Mouse (Mus musculus) MEL (cell line): Measurements from ENCODE around the gene Rbm47. TPM values are rescaled to one million over a fixed set of nuclear protein-coding genes. Genes with fewer than 3 reads are reported as not detected.

Source experiments
- DNase-seq: peaks from one replicate; pipeline ENCODE4 v3.0.0; 2011; ENCODE audit warnings: low read depth, low spot score
- H3K27ac ChIP-seq: 2 replicates; pipeline ENCODE4 v1.5.1; 2012; ENCODE audit warnings: low read depth, mild to moderate bottlenecking, control low read depth, low read length, moderate library complexity; ENCODE audit not compliant: control insufficient read depth
- H3K27me3 ChIP-seq, 2 experiments: fragments of 150-350 bp in 1 of 2; sonication (generic) in 1 of 2; 2 replicates each; pipeline ENCODE4 v1.6.1; 2012; ENCODE audit warnings: low read length in 2 of 2, mild to moderate bottlenecking in 2 of 2, improper control_type of control experiment in 1 of 2, moderate library complexity in 1 of 2; ENCODE audit not compliant: insufficient read depth in 2 of 2, control insufficient read depth in 1 of 2
- H3K36me3 ChIP-seq, 2 experiments: 2 replicates each; pipeline ENCODE4 v1.6.1; 2012 to 2014; ENCODE audit warnings: low read length in 2 of 2, improper control_type of control experiment in 1 of 2, inconsistent platforms in 1 of 2, mild to moderate bottlenecking in 1 of 2; ENCODE audit not compliant: insufficient read depth in 2 of 2, control insufficient read depth in 1 of 2
- H3K4me1 ChIP-seq, 2 experiments: fragments of 150-350 bp in 1 of 2; sonication (generic) in 1 of 2; 2 replicates each; pipeline ENCODE4 v1.6.1; 2012; ENCODE audit warnings: low read length in 2 of 2, improper control_type of control experiment in 1 of 2, mild to moderate bottlenecking in 1 of 2; ENCODE audit not compliant: insufficient read depth in 2 of 2, control insufficient read depth in 1 of 2
- H3K4me3 ChIP-seq, 2 experiments: fragments of 150-350 bp in 1 of 2; sonication (generic) in 1 of 2; 2 replicates each; pipeline ENCODE4 v1.5.1; 2012; ENCODE audit warnings: low read depth in 2 of 2, low read length in 2 of 2, mild to moderate bottlenecking in 2 of 2, moderate library complexity in 2 of 2, control low read depth in 1 of 2, improper control_type of control experiment in 1 of 2; ENCODE audit not compliant: control insufficient read depth in 1 of 2, insufficient read depth in 1 of 2
- H3K79me2 ChIP-seq: 2 replicates; pipeline ENCODE4 v1.6.1; 2012; ENCODE audit warnings: mild to moderate bottlenecking, low read length, moderate library complexity; ENCODE audit not compliant: control insufficient read depth, poor library complexity, insufficient read depth
- H3K9ac ChIP-seq: 2 replicates; pipeline ENCODE4 v1.6.1; 2012; ENCODE audit warnings: low read depth, mild to moderate bottlenecking, control low read depth, low read length, moderate library complexity; ENCODE audit not compliant: control insufficient read depth, poor library complexity, severe bottlenecking
- H3K9me3 ChIP-seq: fragments of 150-350 bp; sonication (generic); replicated peaks from 2 replicates; pipeline ENCODE4 v1.6.1; 2012; ENCODE audit warnings: mild to moderate bottlenecking, low read length, improper control_type of control experiment, moderate library complexity; ENCODE audit not compliant: insufficient read depth
- CHD1 ChIP-seq: IDR thresholded peaks from 2 replicates; pipeline ENCODE4 v1.6.1; 2012; ENCODE audit warnings: low read depth, mild to moderate bottlenecking, inconsistent platforms, low read length, improper control_type of control experiment
- CHD2 ChIP-seq: IDR thresholded peaks from 2 replicates; pipeline ENCODE4 v1.6.1; 2011; ENCODE audit warnings: low read length, improper control_type of control experiment
- E2F4 ChIP-seq: IDR thresholded peaks from 2 replicates; pipeline ENCODE4 v1.6.1; 2011; ENCODE audit warnings: low read depth, low read length, improper control_type of control experiment, borderline replicate concordance
- ELF1 ChIP-seq: IDR thresholded peaks from 2 replicates; pipeline ENCODE4 v1.6.1; 2014; ENCODE audit warnings: low read depth, mild to moderate bottlenecking, inconsistent platforms, low read length, improper control_type of control experiment, moderate library complexity
- EP300 ChIP-seq, 2 experiments: IDR thresholded peaks; 2 replicates each; pipeline ENCODE4 v1.6.1; 2011; ENCODE audit warnings: improper control_type of control experiment in 2 of 2, low read length in 2 of 2, low read depth in 1 of 2, mild to moderate bottlenecking in 1 of 2
- ETS1 ChIP-seq: IDR thresholded peaks from 2 replicates; pipeline ENCODE4 v1.6.1; 2012; ENCODE audit warnings: low read depth, mild to moderate bottlenecking, inconsistent platforms, low read length, improper control_type of control experiment, moderate library complexity
- GATA1 ChIP-seq: IDR thresholded peaks from 2 replicates; pipeline ENCODE4 v1.6.1; 2011; ENCODE audit warnings: low read depth, low read length, improper control_type of control experiment
- KAT2A ChIP-seq: conservative IDR thresholded peaks from 2 replicates; pipeline ENCODE4 v1.6.1; 2012; ENCODE audit warnings: low read depth, low read length, improper control_type of control experiment, inconsistent platforms
- MAFK ChIP-seq: IDR thresholded peaks from 2 replicates; pipeline ENCODE4 v1.6.1; 2011; ENCODE audit warnings: low read depth, mild to moderate bottlenecking, low read length, improper control_type of control experiment, borderline replicate concordance
- MAX ChIP-seq: IDR thresholded peaks from 2 replicates; pipeline ENCODE4 v1.6.1; 2011; ENCODE audit warnings: low read length, improper control_type of control experiment
- MAZ ChIP-seq: IDR thresholded peaks from 2 replicates; pipeline ENCODE4 v1.6.1; 2012; ENCODE audit warnings: low read depth, mild to moderate bottlenecking, inconsistent platforms, low read length, improper control_type of control experiment
- MEF2A ChIP-seq: IDR thresholded peaks from 2 replicates; pipeline ENCODE4 v1.6.1; 2014; ENCODE audit warnings: low read depth, mild to moderate bottlenecking, inconsistent platforms, low read length, improper control_type of control experiment; ENCODE audit not compliant: poor library complexity, insufficient replicate concordance, severe bottlenecking; ENCODE audit errors: extremely low read depth
- MXI1 ChIP-seq: IDR thresholded peaks from 2 replicates; pipeline ENCODE4 v1.6.1; 2011; ENCODE audit warnings: mild to moderate bottlenecking, low read depth, low read length, improper control_type of control experiment
- MYB ChIP-seq: IDR thresholded peaks from 2 replicates; pipeline ENCODE4 v1.6.1; 2011; ENCODE audit warnings: mild to moderate bottlenecking, low read depth, low read length, improper control_type of control experiment
- MYC ChIP-seq: IDR thresholded peaks from 2 replicates; pipeline ENCODE4 v1.6.1; 2011; ENCODE audit warnings: low read depth, mild to moderate bottlenecking, low read length, improper control_type of control experiment, moderate library complexity
- NELFE ChIP-seq: IDR thresholded peaks from 2 replicates; pipeline ENCODE4 v1.6.1; 2011; ENCODE audit warnings: low read depth, low read length, improper control_type of control experiment
- POLR2A ChIP-seq, 2 experiments: IDR thresholded peaks; 2 replicates each; pipeline ENCODE4 v1.6.1; 2011 to 2012; ENCODE audit warnings: low read length in 2 of 2, mild to moderate bottlenecking in 2 of 2, control low read depth in 1 of 2, improper control_type of control experiment in 1 of 2, low read depth in 1 of 2, moderate library complexity in 1 of 2; ENCODE audit not compliant: control insufficient read depth in 1 of 2, insufficient read depth in 1 of 2, poor library complexity in 1 of 2
- RAD21 ChIP-seq: IDR thresholded peaks from 2 replicates; pipeline ENCODE4 v1.6.1; 2011; ENCODE audit warnings: mild to moderate bottlenecking, low read depth, low read length, improper control_type of control experiment
- RCOR1 ChIP-seq: IDR thresholded peaks from 2 replicates; pipeline ENCODE4 v1.6.1; 2012; ENCODE audit warnings: low read depth, mild to moderate bottlenecking, inconsistent platforms, low read length, improper control_type of control experiment
- TAL1 ChIP-seq: IDR thresholded peaks from 2 replicates; pipeline ENCODE4 v1.6.1; 2012; ENCODE audit warnings: mild to moderate bottlenecking, inconsistent platforms, low read length, moderate library complexity, mixed read lengths
- TBP ChIP-seq: IDR thresholded peaks from 2 replicates; pipeline ENCODE4 v1.8.0; 2011; ENCODE audit warnings: low read depth, low read length, improper control_type of control experiment
- TCF12 ChIP-seq: IDR thresholded peaks from 2 replicates; pipeline ENCODE4 v1.6.1; 2014; ENCODE audit warnings: low read depth, mild to moderate bottlenecking, inconsistent platforms, low read length, improper control_type of control experiment, moderate library complexity
- USF2 ChIP-seq, 2 experiments: IDR thresholded peaks; 2 replicates each; pipeline ENCODE4 v1.6.1; 2011 to 2012; ENCODE audit warnings: improper control_type of control experiment in 2 of 2, low read length in 2 of 2, borderline replicate concordance in 1 of 2, inconsistent platforms in 1 of 2, low read depth in 1 of 2, mild to moderate bottlenecking in 1 of 2; ENCODE audit not compliant: insufficient read depth in 1 of 2
- ZC3H11A ChIP-seq: IDR thresholded peaks from 2 replicates; pipeline ENCODE4 v1.6.1; 2012; ENCODE audit warnings: low read depth, mild to moderate bottlenecking, inconsistent platforms, low read length, improper control_type of control experiment
- ZKSCAN1 ChIP-seq: IDR thresholded peaks from 2 replicates; pipeline ENCODE4 v1.6.1; 2012; ENCODE audit warnings: low read depth, mild to moderate bottlenecking, inconsistent platforms, low read length, improper control_type of control experiment, moderate library complexity
- ZMIZ1 ChIP-seq: IDR thresholded peaks from 2 replicates; pipeline ENCODE4 v1.6.1; 2012; ENCODE audit warnings: low read depth, mild to moderate bottlenecking, inconsistent platforms, low read length, improper control_type of control experiment, moderate library complexity
- ZNF384 ChIP-seq: IDR thresholded peaks from 2 replicates; pipeline ENCODE4 v1.6.1; 2012; ENCODE audit warnings: low read depth, mild to moderate bottlenecking, inconsistent platforms, low read length, improper control_type of control experiment
- polyA plus RNA-seq, 2 experiments: library from polyadenylated mRNA; stranded (reverse) in 1 of 2; unstranded in 1 of 2; fragments of >175 nt in 1 of 2; fragments of >200 nt in 1 of 2; gene quantifications; 2 replicates each; pipeline versions ENCODE4 v1.2.1 to v1.2.4; 2012; ENCODE audit warnings: low replicate concordance in 2 of 2, low read depth in 1 of 2; ENCODE audit not compliant: insufficient read length in 2 of 2, insufficient read depth in 1 of 2, missing spikeins in 1 of 2
- total RNA-seq: library from RNA; depleted of rRNA; stranded (reverse); fragments of 300-350 nt; gene quantifications from 2 replicates; pipeline ENCODE4 v1.2.3, GENCODE M21; 2012

The Rbm47 gene
- total and polyA plus RNA-seq, 3 experiments: not detected

DNA sequence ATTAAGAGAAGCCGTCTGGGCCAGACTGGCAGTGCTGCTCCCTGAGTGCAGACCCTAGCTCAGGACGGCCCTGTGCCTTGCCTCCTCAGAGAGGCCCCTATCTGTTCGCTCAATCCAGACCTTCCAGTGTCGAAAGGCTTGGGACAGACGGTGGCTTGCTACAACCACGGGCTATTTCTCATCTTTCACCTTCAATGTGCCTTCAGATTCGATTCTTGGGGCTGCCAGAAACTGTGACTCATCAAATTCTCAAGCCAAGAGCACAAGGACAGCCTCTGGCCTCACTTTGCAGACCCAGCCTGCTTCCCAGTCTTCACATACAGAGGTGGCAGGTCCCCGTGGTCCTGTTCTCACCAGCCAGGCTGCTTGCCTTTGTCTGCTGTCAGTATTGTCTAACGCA, 82.9 kb downstream of the Rbm47 start:
- Histone ChIP-seq H3K9me3 (no peaks in the 10 kb centered on the region), H3K27ac (no peak overlapping the region), H3K4me3 (no peak overlapping the region; a peak in 1 of 4 replicates), H3K9ac (no peak overlapping the region), H3K36me3 (peaks cover 0 to 16% of the 10 kb centered on the region in 2 experiments; a peak in 2 of 4 replicates), H3K79me2 (no peaks in the 10 kb centered on the region), H3K4me1 (peaks cover 15 to 22% of the 10 kb centered on the region in 2 experiments), H3K27me3 (no peaks in the 10 kb centered on the region)
- no peak for TF ChIP-seq MXI1
- no peak for TF ChIP-seq ZC3H11A
- no peak for TF ChIP-seq POLR2A (IDR thresholded peaks at IDR 0.05; ENCODE audit: control insufficient read depth in 1 of 2, insufficient read depth in 1 of 2, low read depth in 1 of 2, low read length in 2 of 2, poor library complexity in 1 of 2)
- no peak for TF ChIP-seq KAT2A
- no peak for TF ChIP-seq MYC
- TF ChIP-seq ZNF384: no peak
- no peak for TF ChIP-seq RAD21
- TF ChIP-seq MAFK: no peak
- TF ChIP-seq MEF2A: no peak
- TF ChIP-seq CHD1: no peak
- no peak for TF ChIP-seq TBP
- TF ChIP-seq MYB: no peak
- no peak for TF ChIP-seq ZMIZ1
- DNase-seq: peak; percentile 54

GRCm38 (mm10) chr5:66089600-66089999, 83.3 kb downstream of the Rbm47 start:
- no peaks in the 10 kb centered on the region for H3K27me3 ChIP-seq
- no peaks in the 10 kb centered on the region for H3K9me3 ChIP-seq
- DNase-seq: no peak
- no peak overlapping the region for H3K4me3 ChIP-seq
- 0 out of 2 replicates have a peak, but pooled peaks have one; percentile 11 for TF ChIP-seq TCF12
- TF ChIP-seq NELFE: no peak
- peaks cover 15 to 22% of the 10 kb centered on the region in 2 experiments for H3K4me1 ChIP-seq
- no peak overlapping the region for H3K27ac ChIP-seq
- H3K79me2 ChIP-seq: no peaks in the 10 kb centered on the region
- no peak overlapping the region for H3K9ac ChIP-seq
- H3K36me3 ChIP-seq: peaks cover 0 to 16% of the 10 kb centered on the region in 2 experiments; a peak in 2 of 4 replicates

DNA sequence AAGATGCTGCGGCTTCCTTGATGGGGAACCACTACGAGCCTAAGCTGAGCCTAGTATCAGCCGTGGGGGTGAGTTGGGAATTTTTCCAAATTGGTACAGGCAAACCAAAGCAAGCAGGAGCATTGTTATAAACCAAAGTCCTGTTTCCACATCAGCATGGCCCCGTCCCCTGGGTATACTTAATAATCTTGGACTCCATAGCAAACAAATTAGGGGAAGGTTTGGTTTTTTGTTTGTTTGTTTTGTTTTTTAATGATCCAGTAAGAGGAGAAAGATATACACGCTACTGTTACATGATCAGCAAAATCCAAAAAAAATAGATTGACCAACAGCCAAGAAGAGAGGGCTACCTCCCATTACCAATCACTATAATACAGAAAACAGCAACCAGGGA, 84.0 kb downstream of the Rbm47 start:
- Histone ChIP-seq H3K4me3 (no peak overlapping the region), H3K9ac (no peak overlapping the region), H3K4me1 (peaks cover 15 to 22% of the 10 kb centered on the region in 2 experiments), H3K27me3 (no peaks in the 10 kb centered on the region), H3K79me2 (no peaks in the 10 kb centered on the region), H3K36me3 (peaks cover 0 to 16% of the 10 kb centered on the region in 2 experiments; a peak in 2 of 4 replicates), H3K9me3 (no peaks in the 10 kb centered on the region), H3K27ac (no peak overlapping the region)
- no peak for DNase-seq
- TF ChIP-seq E2F4: no peak
- TF ChIP-seq MAX: no peak
- TF ChIP-seq POLR2A (IDR thresholded peaks at IDR 0.05; ENCODE audit: control insufficient read depth in 1 of 2, insufficient read depth in 1 of 2, low read depth in 1 of 2, low read length in 2 of 2, poor library complexity in 1 of 2): no peak
- no peak for TF ChIP-seq TAL1
- TF ChIP-seq ELF1: no peak
- no peak for TF ChIP-seq ZC3H11A
- TF ChIP-seq MAFK: no peak
- TF ChIP-seq EP300 (IDR thresholded peaks at IDR 0.05; ENCODE audit: low read depth in 1 of 2, low read length in 2 of 2): no peak
- no peak for TF ChIP-seq GATA1
- no peak for TF ChIP-seq USF2 (IDR thresholded peaks at IDR 0.05; ENCODE audit: borderline replicate concordance in 1 of 2, insufficient read depth in 1 of 2, low read depth in 1 of 2, low read length in 2 of 2)
- no peak for TF ChIP-seq RCOR1
- TF ChIP-seq CHD2: no peak
- no peak for TF ChIP-seq MAZ
- TF ChIP-seq ETS1: no peak
- no peak for TF ChIP-seq RAD21
- TF ChIP-seq ZKSCAN1: no peak
